Mouse (Mus musculus) B cell, adult 2 months (primary cell): ENCODE data around the gene Srpx.

ENCODE experiments used
- DNase-seq, 2 experiments: peaks; one replicate each; pipeline ENCODE4 v3.0.0; 2022

Gene Srpx

DNA sequence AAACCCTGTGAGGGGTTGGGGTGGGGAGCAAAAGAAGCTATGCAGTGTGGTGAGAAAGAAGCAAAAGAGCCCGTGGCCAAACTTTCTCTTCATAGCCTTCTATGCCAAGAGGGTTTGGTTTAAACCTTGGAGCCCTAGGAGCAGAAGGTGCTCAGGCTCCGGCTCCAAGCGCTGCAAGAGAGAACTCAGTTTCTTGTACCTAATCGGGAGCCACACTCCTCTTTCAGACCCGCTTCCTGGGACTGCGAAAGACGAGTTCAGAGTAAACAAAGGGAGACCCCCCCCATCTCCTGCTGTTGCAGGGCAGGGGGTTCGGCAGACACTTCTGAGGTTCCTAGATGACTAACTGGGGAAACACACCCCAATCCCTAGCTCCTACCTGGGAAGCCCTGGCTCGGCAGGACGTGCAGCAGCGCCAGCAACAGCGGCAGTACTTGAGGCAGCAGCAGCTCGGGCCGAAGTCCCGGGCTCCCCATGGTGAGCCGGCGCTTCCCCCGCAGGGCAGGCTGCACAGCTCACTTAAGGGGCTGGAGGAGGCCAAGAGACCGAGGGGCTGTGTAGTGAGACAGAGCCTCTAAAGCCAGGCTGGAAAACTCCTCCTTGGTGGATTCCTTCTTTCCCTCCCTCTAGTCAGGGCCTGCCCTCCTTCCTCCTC lies at the start of gene Srpx:
Srpx (minus strand) TSS at position 645 of the 655 bp plus-strand sequence.
- DNase-seq = no peak

GRCm38 (mm10) chrX:10152390-10152789 lies 34.9 kb upstream of the Srpx start:
- no peak for DNase-seq

DNA sequence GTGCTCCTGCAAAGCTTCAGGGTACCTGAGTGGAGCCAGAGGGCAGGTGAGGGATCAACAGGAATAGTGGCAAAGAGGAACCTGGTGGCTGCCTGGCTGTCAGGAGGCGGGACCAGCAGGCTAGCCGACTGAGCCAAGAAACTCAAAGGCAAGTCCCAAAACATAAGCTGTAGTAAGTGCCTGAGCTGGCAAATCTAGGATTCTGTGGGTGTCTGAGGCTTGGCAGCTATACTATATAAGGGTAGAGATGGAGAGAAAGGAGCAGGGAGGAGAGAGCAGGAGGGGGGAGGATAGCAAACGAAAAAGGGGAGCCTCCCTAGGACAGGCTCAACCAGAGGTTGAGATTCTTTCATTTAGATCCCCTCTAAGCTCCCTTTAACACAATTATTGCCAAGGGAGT lies 1.7 kb downstream of the Srpx start:
- DNase-seq = no peak

- DNase-seq = no peak
These were observed 6.8 kb downstream of the Srpx start for GRCm38 (mm10) chrX:10110736-10111135.

- no peak for DNase-seq
These were observed 9.0 kb downstream of the Srpx start for GRCm38 (mm10) chrX:10108558-10108957.

- DNase-seq = no peak
These were observed 12.0 kb downstream of the Srpx start for GRCm38 (mm10) chrX:10105475-10105874.

GRCm38 (mm10) chrX:10102739-10103138 lies 14.8 kb downstream of the Srpx start:
- no peak for DNase-seq

- no peak for DNase-seq
These were observed 21.7 kb downstream of the Srpx start for GRCm38 (mm10) chrX:10095797-10096196.

- no peak for DNase-seq
These were observed 37.1 kb downstream of the Srpx start for GRCm38 (mm10) chrX:10080385-10080784.

- DNase-seq = no peak
These were observed 37.5 kb downstream of the Srpx start for GRCm38 (mm10) chrX:10079981-10080380.

DNA sequence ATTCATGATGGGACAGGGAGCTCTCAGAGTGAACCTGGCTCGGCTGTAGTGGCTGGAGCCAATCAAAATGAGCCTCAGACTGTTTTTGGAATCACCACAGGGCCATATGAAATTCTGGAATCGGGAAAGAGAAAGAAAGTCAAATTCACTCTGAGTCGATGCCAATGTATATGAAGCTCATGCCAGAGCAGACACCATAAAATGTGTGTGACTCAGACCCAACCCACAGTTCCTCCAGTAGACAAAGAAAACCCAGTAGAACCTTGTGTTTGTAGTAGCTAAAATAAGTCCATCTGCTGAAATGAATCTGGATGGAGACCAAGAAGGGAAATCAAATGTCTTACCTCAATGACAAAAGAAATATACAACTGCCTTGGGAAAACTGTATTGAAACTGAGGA lies 43.5 kb downstream of the Srpx start:
- no peak for DNase-seq

GRCm38 (mm10) chrX:10071529-10071928 lies 46.0 kb downstream of the Srpx start:
- no peak for DNase-seq

GRCm38 (mm10) chrX:10070689-10071088 lies 46.8 kb downstream of the Srpx start:
- no peak for DNase-seq

DNA sequence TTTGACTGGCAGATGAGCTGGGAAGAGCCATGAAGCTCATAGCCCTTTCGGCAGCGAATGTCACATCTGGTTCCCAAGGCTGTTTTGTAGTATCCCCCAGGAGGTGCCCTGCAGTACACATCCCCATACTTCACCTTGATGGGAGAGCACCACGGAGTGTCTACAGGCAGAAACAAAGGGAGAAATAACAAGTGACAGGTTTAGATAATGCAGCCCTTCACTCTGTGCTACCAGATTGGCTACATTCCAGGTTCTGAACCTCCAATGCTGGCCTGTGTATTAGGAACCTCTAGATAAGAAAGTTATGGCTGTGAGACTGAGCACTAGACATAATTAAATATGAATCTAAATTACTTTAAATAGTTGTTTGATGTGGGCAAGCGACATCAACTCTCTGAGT lies 48.1 kb downstream of the Srpx start:
- DNase-seq = no peak

GRCm38 (mm10) chrX:10063781-10064180 lies 53.7 kb downstream of the Srpx start:
- DNase-seq = no peak

- no peak for DNase-seq
These were observed 54.1 kb downstream of the Srpx start for GRCm38 (mm10) chrX:10063361-10063760.

DNA sequence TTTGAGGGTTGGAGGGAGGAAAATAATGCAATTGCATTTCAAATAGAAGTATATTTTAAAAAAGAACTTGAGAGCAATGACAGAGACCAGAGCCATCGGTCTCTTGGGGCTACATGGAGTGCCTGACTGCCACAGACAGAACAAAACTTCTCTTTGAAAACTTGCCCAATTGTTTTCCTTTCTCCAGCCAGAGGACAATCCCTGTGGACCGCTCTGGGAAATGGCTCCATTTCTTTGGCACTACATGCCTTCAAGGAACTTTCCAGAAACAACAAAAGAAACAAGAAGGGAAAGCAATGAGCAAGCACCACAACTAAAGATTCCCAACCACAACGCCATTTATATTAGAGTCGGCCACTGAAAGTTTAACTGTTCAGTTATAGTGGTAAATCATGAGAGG lies 55.3 kb downstream of the Srpx start:
- DNase-seq = no peak

GRCm38 (mm10) chrX:10034666-10035065 lies 82.8 kb downstream of the Srpx start:
- no peak for DNase-seq

DNA sequence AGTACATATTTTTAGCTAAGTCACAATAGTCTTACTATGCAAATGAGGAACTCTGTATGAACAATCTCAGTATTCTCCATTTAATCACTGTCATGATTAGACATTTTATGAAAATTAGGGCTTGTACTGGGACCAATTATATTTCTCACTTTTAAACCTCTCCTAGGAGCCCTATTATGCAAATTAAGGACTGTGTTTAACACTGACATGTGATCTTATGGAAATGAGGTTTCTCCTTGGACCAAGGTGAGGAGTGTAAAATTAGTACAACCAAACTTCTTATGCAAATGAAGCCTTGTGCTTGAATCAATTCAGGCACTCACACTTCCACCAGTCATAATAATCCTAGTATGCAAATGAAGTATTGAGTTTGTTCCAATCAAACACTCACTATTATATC lies 107.3 kb downstream of the Srpx start:
- DNase-seq = no peak

DNA sequence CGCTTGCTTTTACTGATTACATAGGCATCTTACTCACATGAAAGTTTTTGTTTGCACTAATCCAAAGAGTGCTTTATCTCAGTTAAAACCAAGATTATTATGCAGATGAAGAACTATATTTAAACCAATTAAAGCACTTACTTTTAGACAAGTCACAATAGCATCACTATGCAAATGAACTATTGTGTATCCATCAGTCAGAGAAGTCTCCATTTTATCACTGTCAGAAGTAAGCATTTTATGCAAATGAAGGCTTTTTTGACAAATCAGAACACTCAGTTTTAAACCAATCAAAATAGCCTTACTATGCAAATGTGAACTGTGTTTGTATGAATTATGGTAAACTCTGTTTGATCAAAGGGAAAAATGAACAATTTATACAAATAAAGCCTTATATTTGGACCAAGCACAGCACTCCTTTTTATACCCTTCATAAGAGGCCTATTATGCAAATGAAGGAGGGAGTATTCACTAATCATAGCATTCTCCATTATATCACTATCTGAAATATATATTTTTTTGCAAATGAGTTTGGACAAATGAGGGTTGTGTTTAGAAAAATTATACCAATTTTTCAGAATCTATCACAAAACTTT lies 109.7 kb downstream of the Srpx start:
- no peak for DNase-seq

GRCm38 (mm10) chrX:10005946-10006345 lies 111.6 kb downstream of the Srpx start:
- DNase-seq = no peak

- no peak for DNase-seq
These were observed 116.8 kb downstream of the Srpx start for GRCm38 (mm10) chrX:10000718-10001117.
